Mouse (Mus musculus) gonadal fat pad, adult 2 months (tissue): Measurements from ENCODE around the gene Scgb3a1. TPM values are rescaled to one million over a fixed set of nuclear protein-coding genes. Genes with fewer than 3 reads are reported as not detected.

Source experiments
- DNase-seq: peaks from one replicate; pipeline ENCODE4 v3.0.0-alpha.2; 2012; ENCODE audit warnings: low read depth
- polyA plus RNA-seq: library from polyadenylated mRNA; depleted of rRNA; stranded (reverse); fragments of >200 nt; gene quantifications from 2 replicates; pipeline ENCODE4 v1.2.3, GENCODE M21; 2012

The Scgb3a1 gene
- polyA plus RNA-seq, 1 experiment: not detected

DNA sequence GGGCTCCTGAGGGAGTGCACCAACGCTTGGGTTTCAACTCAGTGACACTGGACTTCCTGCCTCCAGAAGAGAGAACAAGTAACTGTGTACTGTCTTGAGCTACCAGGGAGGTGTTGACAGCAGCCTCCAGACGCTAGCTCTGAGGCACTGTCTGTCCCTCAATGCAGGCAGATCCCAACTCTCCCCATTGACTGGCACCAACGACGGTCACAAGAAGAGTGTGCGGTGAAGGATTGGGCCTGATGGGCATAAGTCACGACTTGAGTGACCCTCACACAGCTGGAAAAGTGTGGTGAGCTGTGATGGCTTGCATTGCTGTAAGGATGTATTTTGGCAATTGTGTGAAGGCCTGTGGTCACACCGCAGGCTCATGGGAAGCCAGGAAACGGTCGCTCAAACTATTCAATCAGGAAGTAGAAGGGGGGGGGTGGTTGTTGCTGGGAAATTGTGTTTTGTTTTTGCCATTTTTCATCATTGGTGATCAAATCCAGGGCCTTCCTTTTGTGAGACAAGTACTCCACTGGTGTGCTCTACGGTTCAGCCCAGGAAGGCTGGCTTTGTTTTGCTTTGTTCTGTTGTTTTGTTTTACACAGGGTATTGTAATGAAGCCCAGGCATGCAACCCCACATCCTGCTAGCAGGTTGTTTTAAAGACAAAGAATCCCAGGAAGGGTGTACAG lies 4.5 kb upstream of the Scgb3a1 start:
- no peak for DNase-seq

DNA sequence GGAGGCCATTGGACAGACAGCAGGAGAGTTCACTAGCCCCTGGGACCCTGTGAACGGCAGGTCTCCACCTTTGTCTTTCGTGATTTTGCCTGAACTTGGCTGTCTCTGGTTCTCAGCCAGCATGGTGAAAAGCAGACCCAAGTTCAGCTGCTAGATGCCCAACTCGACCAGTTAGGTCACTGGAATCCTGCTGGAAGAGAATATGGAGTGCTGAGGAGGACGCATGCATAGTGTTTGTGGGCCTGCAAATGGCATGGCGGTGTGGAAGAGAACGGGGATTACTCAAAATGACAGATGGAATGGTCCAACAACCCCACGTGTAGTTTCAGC lies 4.0 kb upstream of the Scgb3a1 start:
- DNase-seq: no peak

DNA sequence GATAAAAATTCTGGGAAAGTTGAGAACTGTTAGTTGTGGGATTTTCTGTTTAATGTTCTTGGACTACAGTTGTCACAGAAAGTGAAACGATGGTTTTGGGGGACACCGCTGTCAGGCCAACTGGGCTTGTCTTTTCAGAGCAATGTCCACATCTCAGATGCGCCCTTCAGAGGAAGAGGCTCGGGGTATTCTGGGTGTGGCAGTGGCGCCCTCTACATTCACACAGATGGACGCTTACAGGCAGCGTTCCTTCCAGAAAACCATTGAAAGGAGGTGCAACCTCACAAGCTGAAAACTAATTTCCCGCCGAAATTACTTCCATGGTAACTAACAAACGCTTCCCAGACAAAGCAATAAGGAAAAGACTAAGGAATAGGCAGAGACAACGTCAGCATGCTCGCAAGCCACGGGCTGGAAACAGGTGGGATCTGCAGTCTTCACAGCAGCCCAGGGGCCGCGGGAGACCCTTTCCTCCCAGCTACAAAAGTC lies 1.1 kb upstream of the Scgb3a1 start:
- DNase-seq: no peak

DNA sequence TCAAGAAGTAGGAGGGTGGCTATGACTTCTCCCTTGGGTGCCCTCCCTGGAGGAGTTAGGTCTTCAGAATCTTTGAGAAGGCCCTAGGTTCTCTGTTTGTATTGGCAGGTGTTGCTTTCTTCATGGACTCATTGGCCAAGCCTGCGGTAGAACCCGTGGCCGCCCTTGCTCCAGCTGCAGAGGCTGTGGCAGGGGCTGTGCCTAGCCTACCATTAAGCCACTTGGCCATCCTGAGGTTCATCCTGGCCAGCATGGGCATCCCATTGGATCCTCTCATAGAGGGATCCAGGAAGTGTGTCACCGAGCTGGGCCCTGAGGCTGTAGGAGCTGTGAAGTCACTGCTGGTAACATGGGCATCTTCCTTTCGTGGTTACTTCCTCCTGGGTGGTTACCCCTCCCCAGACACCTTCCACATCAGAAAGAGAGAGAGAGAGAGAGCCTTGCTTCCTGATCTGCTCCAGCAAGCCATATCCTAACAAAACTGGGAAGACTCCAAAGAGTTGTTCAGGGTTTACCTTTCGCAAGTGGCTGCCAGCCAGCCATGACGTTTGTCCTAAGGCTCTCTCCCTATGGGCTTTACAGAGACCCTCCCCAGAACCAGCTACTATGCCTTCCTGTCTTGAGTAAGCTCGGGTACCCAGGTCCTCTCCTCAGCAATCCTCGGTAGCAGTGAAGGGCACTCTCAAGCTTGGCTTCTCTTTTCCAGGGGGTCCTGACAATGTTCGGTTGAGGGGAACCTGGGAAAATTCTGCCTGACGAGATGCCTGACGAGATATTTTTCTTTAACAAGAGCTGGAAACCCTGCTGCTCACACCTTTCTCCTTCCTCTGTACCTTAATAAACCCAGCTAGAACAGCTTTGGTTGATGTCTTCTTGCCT lies 1.1 kb downstream of the Scgb3a1 start:
- no peak for DNase-seq

DNA sequence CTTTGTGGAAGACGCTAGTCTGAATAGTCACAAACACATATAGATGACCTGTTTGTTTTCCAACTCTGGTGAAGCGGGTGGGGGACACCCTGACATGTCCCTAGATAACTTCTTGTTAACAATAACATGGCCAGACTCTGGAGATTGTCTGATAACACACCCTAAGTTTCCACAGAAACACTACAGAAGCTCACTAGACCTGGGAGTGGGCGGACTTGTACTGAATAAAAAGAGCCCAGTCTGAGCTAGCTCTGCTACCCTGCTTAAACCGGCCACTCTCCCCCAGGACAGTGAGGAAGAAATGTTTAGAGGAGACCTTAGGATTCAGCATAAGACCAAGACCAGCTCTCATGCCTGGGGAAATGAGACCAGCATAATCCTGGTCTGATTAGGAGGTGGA lies 2.1 kb downstream of the Scgb3a1 start:
- no peak for DNase-seq

DNA sequence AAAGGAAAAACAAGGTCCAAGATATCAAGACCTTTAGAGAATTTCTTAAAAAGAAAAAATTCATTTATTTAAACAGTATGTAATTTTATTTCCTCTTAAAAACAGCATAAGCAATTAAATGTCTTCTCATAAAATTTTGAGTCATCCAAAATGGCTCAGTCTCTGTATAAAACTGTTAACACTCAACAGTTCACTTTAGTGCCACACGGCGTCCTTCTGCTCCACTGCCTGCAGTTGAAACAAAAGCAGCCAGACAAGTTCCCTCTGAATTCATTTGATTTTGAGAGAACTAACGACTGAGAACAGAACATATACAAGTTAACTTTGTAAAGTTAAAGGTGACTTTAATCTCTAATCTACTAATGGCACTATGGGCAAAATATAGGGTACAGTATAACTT lies 10.0 kb downstream of the Scgb3a1 start:
- DNase-seq: no peak

DNA sequence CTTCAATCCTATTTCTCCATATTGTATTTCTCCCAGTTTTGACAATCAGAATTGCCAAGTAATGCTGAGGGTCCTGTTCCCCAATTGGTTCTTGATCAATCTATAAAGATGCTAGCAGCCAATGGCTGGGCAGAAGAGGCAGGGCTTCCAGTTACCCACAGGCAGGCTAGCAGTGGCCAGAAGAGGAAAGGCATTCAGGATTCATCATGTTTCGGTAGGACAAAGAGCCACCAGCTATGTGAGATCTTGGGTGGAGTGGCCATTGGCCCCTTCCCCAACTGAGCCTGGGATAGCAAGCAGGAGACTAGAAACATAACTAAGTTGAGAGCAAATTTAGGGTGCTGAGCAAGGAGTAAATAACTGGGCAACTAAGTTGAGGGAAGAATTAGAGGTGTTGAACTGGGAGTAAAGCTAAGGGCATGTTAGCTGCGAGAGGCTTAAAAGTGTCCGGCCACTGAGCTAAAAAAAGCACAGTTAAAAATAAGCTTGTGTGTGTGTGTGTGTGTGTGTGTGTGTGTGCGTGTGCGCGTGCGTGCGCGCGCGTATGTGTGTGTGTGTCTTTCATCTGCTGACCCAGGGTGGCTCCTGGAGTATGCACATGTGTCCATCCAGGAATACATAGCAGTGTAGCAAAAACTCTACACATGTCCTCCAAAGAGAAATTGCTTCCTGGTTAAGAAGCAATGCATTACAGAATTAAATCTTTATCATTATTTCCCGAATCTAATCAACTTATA lies 21.0 kb downstream of the Scgb3a1 start:
- no peak for DNase-seq

DNA sequence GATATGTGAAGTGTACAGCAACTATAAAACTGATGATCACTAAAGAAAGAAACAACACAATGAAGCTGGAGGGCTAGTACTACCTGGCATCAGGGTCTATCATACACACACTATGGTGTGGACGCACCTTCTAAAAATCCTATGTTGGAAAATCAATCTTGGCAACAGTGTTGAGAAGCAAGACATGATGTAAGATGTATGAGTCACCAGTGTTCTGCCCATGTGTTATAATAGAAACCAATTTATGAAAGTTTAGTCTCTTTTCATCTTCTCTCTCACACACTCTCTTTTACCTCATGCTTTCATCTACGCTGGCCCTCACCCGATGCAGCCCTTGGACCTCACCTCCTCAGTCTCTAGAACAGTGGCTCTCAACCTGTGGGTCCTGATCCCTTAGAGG lies 31.6 kb downstream of the Scgb3a1 start:
- no peak for DNase-seq

DNA sequence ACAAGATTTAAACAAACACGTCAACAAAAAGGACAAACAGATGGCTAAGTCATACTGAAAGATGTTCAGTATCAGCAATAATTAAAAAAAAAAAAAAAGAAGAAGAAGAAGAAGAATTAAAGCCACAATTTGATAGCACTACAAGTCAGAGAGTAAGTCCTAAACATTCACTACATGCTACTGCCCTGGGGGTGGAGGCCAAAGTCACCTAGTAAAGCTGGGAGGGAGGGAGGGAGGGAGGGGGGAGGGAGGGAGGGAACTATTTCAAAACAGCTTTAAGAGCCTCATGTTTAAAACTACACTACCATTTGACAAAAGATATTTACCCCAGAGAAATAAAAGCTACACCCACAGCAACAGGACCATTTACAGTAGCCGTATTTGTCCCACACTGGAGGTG lies 32.3 kb downstream of the Scgb3a1 start:
- DNase-seq: no peak

DNA sequence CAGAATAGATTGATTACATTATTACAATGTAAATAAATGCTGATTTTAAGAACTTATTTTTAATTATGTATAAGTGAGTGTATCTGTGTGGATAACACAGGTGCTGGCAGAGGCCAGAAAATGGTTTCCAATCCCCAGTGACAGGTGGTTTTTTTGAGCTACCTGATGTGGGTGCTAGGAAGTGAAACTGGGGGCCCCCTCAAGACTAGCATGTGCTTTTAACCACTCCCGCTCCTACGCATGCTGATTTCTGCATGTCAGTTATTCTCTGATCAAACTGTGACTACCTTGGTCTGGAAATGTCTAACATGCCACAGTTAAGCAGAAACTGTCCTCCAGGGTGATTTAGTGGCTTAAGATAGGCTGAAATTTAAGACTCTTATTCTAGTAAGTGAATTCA lies 33.1 kb downstream of the Scgb3a1 start:
- no peak for DNase-seq

DNA sequence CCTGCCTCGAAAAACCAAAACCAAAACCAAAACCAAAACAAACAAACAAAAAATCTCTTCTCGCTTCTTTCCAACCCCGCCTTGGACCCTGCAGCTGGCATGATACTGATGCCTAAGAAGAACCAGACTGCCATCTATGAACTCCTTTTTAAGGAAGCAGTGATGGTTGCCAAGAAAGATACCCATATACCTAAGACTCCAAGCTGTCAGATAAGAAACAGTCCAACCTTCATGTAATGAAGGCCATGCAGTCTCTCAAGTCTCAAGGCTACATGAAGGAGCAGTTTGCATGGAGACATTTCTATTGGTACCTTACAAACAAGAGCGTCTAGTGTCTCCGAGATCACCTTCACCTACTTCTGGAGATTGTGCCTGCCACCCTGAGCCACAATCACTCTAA lies 34.4 kb downstream of the Scgb3a1 start:
- no peak for DNase-seq

DNA sequence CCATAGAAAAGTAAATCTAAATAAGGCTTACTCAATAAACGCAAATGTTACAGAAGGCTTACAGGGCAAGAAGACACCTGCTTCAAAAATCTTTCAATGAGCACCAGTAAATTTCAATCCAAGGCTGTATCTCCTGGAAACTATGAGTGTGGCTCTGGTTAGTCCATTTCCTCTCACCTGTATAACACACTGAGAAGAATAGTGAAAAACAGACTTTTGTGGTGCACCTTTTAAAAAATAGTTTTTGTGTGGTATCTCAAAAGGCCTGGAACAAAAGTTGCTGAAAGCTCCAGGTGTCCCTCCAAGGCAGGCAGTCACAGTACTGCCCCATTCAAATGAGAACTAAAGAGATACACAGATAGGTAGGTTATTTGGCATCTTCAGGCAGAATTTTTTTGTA lies 35.7 kb downstream of the Scgb3a1 start:
- no peak for DNase-seq

DNA sequence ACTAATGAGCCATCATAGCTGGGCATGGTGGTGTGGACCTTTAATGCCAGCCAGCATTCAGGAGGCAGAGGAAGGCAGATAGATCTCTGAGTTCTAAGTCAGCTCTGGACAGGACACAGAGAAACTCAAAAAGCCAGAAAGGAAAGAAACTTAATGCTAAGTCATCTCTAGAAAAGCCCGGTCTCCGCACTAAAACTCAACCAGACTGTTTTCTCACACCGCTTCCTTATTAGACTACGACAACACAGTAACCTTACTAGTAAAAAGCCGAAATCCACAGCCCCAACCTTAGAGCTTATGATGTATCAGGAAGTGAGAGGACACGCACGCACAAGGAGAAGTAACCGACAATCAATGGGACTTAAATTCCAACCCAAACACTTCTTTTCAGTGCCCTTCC lies 38.6 kb downstream of the Scgb3a1 start:
- DNase-seq: no peak

DNA sequence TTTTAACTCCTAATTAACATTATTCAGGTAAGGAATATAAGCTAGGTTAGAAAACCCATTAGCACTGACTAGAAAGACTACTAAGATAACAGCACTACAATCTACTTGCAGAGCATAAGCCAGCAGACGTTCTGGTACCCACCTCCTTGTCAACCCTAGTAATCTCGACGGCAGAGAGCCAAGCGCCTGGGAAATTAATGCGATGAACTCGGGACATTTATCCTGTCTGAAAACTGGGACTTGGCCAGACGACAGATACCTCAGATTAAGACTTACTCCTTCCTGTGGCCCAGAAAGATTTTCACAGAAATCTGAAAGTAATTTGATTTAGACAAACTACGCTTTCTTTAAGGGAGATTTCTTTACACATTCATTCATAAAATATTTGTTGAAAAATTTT lies 41.4 kb downstream of the Scgb3a1 start:
- no peak for DNase-seq

DNA sequence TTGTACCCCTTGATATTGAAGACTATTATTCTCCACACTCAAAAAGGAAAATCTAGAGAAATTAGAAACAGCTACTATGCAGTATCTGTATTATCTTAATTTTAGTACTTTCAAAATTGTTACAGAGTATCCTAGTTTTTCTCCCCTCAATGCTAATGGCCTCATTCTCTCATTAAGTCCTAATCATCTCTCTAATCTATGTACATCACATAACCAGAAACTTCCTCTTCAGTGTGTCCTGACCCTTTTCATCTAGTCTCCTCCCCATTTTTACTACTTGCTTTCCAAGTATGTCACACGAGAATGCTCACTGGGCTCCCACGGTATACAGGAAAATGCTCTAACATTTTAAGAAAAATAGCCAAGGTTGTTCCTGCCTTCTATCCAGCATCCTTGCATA lies 44.4 kb downstream of the Scgb3a1 start:
- DNase-seq: no peak

DNA sequence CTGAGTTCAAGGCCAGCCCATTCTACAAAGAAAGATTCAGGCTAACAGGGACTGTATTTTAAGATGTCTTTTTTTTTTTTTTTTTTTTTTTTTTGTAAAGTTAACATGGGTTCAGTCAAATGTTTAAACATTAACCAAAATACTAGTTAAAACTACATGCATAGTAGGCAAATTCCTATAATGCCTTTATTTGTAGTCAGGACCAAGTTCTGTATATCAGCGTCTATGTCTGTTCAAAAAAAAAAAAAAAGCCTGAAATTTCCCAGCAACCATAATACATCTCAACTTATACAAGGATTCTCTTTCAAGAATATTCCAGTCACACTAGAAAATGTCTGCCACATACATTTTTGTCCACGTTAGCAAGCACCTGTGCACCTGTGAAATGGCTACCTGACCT lies 47.3 kb downstream of the Scgb3a1 start:
- DNase-seq: no peak

DNA sequence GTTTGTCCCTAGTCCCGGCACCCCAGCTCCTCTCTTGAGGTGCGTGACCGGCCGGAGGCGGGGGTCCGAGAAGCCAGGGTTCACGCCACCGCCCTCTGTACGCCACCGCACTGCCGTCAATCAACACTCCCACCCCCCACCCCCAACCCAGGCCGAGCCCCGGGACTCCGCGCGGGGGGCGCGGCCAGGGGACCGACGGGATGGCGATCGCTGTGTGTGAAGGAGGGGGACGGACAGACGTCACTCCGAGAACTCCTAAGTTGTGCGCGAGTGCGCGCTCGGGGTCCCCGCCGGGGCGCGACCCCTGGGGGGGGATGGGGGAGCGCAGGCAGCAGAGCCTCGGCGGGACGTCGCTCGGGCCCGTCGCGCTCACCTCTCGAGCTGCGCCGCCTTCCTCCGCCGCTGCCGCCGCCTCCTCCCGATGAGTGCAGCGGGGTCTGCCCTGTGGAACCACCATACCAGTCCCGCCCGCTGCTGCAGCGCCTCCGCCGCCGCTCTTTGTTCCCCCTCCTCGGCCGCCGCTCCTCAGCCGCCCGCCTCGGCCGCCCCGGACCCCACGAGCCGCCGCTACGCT lies 48.7 kb downstream of the Scgb3a1 start:
- DNase-seq: no peak

DNA sequence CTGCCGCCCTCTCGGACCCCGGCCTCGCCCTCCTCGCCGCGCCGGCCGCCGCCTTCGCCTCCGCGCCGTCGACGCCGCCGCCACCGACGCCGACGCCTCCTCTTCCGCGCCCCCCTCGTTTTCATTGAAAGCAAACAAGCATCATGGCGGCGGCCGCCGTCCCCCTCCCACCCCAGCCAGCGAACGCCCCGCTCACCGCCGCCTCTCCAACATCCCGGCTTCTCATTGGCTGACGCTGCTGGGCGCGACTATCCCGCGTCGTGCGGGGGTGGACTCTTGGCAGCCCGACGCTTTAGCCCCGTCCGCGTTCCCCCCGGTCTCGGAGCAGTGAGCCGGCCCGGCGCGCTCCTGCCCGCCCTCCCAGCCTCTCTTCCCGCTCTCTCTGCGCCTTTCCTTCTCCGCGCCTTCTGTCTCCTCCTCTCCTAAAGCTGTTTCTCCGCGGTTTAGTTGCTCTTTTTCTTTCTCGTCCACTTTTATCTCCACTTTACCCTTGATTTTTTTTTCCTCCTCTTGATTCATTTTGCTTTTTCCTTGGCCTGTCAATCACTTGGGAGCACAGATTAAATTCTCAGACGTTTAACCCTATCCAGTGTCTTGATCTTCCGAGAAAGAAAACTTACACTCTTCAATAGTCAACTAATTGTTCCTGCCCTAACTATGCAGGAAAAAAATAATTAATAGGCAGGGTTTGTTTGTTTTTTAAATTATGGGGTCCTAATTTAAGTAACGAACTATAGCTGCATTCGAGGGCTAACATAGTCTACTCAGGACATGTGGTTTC lies 49.3 kb downstream of the Scgb3a1 start, which contains the start of gene Cnot6:
Gene Cnot6, minus strand, starts transcription at position 169 of the 781 bp plus-strand sequence.
- peak; percentile 47 for DNase-seq

DNA sequence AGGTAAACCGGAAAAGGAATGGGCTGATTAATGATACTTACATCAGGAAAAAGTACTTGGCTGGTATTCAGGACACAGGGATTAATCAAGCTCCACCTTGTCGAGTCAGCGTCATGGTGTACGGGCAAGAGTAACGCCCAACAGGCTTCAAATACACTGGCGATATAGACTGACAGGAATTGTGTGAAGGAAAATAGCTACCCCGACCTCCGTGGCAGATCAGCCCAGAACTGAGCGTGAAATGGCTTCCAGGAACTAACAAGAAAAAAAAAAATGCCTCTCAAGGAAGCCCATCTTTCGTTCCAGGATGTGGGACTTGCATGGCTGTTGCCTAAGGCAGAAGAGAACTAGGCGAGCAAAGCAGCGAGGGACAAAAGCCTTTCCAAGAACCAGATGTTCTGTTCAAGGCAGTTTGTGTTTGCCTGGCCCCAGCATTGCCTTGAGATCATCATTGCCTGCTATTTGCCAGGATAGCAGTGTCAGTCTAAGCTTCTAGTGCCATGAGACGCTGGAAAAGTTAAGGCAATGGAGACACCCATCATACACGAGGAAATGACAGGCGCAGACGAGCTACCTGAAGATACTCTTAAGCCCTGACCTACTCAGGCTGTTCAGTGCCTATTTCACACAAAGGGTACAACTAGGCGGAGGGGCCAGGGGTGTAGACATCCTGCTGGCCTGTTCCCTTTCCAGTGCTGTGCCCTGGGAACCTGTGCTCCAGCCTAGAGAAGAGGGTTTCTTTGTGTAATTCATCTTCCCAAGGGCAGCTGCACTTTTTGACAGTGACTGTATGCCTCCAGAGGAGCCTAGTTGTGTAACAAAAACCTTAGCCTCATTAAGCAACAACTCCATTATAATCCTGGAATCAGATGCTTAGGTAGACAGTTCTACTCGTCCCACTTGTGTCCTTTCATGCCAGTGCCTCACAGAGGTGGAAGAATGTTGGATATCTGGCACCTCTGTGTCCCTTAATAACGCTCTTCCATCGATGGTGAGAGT lies 50.2 kb downstream of the Scgb3a1 start:
- peak; percentile 59 for DNase-seq
